Mouse (Mus musculus) E14TG2a.4 (cell line): ENCODE data around the gene Casp8.

Experiments
- CTCF ChIP-seq: conservative IDR thresholded peaks from 2 replicates; pipeline ENCODE4 v1.5.1; 2014; ENCODE audit warnings: low read length
- NANOG ChIP-seq: IDR thresholded peaks from 2 replicates; pipeline ENCODE4 v1.6.1; 2014; ENCODE audit warnings: borderline replicate concordance, low read length, mixed read lengths
- POU5F1 ChIP-seq: IDR thresholded peaks from 2 replicates; pipeline ENCODE4 v1.6.1; 2014; ENCODE audit warnings: low read length, borderline replicate concordance

- TF ChIP-seq CTCF = no peak
- TF ChIP-seq NANOG = no peak
- no peak for TF ChIP-seq POU5F1
Measured at GRCm38 (mm10) chr1:58788410-58788809, 6.8 kb upstream of the Casp8 start.
